Mouse (Mus musculus) testis, adult 2 months (tissue): ENCODE data around the gene Tenm4. TPM values are rescaled to one million over a fixed set of nuclear protein-coding genes. Genes with fewer than 3 reads are reported as not detected.

Experiments
- H3K27ac ChIP-seq: fragments of 200-500 bp; 2 replicates; pipeline ENCODE4 v1.5.1; 2012; ENCODE audit warnings: low read depth, low read length; ENCODE audit not compliant: control insufficient read depth, insufficient read depth
- H3K27me3 ChIP-seq: fragments of 200-500 bp; 2 replicates; pipeline ENCODE4 v1.6.1; 2012; ENCODE audit warnings: mild to moderate bottlenecking, low read length, moderate library complexity; ENCODE audit not compliant: control insufficient read depth, insufficient read depth
- H3K36me3 ChIP-seq: fragments of 200-500 bp; 2 replicates; pipeline ENCODE4 v1.6.1; 2012; ENCODE audit warnings: mild to moderate bottlenecking, low read length; ENCODE audit not compliant: control insufficient read depth, insufficient read depth
- H3K4me1 ChIP-seq: fragments of 200-500 bp; 2 replicates; pipeline ENCODE4 v1.6.1; 2012; ENCODE audit warnings: low read length; ENCODE audit not compliant: control insufficient read depth, insufficient read depth
- H3K4me3 ChIP-seq: fragments of 200-500 bp; 2 replicates; pipeline ENCODE4 v1.5.1; 2012; ENCODE audit warnings: low read depth, mild to moderate bottlenecking, low read length, moderate library complexity, mixed read lengths; ENCODE audit not compliant: control insufficient read depth
- CTCF ChIP-seq: fragments of 200-500 bp; IDR thresholded peaks from 2 replicates; pipeline ENCODE4 v1.5.1; 2012; ENCODE audit warnings: low read depth, mild to moderate bottlenecking, inconsistent platforms, low read length, moderate library complexity; ENCODE audit not compliant: control insufficient read depth, insufficient read depth, insufficient replicate concordance
- POLR2A ChIP-seq: fragments of 200-500 bp; IDR thresholded peaks from 2 replicates; pipeline ENCODE4 v1.6.1; 2012; ENCODE audit warnings: low read depth, mild to moderate bottlenecking, inconsistent platforms, low read length, moderate library complexity; ENCODE audit not compliant: control insufficient read depth
- polyA plus RNA-seq: library from polyadenylated mRNA; depleted of rRNA; stranded (reverse); fragments of >200 nt; gene quantifications from 2 replicates; pipeline ENCODE4 v1.2.3, GENCODE M21; 2012

Gene Tenm4
- polyA plus RNA-seq, 1 experiment = 2.3 TPM

DNA sequence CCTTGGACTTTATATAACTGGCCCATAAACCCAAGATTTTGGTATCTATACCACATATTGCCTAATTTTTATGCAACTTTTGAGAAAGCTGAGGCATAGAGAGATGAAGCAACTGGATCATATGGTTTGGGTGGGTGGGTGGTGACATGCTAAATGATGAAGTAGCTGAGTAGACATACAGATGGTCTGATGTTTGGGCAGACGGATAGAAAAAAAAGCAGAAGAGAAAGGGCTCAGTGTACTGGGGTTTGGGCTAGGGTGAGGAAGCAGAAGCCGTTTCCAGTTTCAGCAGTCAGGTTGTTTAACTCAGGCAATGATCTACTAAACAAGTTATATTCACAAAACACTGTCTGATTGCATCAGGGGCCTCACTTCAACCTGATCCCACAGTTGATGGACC is 619.3 kb downstream of the Tenm4 start:
- Histone ChIP-seq H3K36me3 (no peaks in the 10 kb centered on the region), H3K27ac (no peak overlapping the region), H3K4me3 (no peak overlapping the region), H3K27me3 (no peaks in the 10 kb centered on the region), H3K4me1 (no peaks in the 10 kb centered on the region)
- TF ChIP-seq CTCF (no peak), POLR2A (no peak)

DNA sequence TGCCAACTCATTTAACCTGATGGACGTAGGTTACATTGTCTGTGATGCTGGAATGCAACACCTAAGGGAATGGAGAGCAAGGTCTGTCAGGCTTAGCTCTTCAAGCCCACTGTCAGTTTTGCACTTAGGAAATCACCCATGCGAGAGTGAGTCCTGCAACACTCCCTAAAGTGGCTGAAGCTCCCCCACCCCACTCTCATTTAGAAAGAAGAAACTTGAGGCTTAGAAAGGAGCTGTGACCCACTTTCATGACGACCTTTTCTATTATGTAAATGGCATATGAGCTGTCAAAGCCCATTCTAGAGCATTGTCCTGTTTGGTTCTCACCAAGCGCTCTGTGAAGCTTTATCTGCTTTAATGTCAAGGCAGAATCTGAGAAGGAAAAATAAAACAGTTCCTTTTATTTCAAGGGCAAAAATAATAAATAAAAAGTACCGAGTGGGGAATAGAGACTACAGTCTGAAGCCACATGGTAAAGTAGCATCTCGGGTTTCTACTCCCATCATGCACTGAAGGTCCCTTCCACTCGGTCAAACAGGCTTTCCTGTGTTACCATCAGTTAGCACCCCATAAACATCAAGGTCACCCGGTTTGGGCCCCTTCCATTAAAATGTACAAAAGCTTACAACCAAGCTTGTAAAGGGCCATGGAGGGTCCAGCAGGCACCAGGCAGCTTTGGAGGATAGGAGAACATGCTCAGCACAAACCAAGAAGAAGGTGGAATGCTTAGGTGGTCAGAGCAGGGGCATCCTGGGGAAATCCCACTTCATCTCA is 621.6 kb downstream of the Tenm4 start:
- Histone ChIP-seq H3K4me3 (no peak overlapping the region), H3K27me3 (no peaks in the 10 kb centered on the region), H3K36me3 (no peaks in the 10 kb centered on the region), H3K27ac (no peak overlapping the region), H3K4me1 (peaks cover 3% of the 10 kb centered on the region; the same call in 1 of the 2 replicates)
- no peak for TF ChIP-seq CTCF
- no peak for TF ChIP-seq POLR2A

DNA sequence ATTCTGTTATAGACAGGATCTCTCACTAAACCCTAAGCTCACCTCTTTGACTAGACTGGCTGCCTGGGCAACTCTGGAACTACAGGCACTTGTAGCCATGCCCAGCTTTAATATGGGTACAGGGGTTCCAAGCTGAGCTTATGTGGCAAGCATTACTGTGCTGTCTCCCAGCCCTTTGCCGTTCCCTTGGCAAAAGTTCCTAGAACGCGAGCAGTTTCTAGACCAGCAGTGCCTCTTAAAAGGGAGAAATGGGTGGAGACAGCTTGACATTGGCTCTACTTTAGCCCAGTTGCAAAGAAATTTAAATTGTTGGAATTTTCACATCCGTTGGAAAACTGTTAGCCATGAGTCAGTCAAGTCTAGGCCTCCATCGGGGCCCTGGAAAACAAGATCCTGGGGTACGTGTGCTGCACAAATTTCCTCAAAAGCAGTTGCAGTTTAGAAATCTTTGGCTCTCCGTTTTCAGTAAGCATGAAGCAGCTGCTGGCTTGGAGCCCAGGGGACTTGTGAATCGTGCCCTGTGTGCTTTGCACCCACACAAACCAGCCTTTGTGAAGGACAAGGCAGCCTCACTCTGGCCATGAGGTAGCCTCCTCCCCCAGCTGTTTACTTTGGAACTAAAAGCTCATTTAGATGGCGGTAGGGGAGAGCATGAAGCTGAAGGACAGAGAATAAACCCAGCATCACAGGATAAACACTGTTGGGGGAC is 625.1 kb downstream of the Tenm4 start:
- peaks cover 3% of the 10 kb centered on the region; the same call in 1 of the 2 replicates for H3K4me1 ChIP-seq

DNA sequence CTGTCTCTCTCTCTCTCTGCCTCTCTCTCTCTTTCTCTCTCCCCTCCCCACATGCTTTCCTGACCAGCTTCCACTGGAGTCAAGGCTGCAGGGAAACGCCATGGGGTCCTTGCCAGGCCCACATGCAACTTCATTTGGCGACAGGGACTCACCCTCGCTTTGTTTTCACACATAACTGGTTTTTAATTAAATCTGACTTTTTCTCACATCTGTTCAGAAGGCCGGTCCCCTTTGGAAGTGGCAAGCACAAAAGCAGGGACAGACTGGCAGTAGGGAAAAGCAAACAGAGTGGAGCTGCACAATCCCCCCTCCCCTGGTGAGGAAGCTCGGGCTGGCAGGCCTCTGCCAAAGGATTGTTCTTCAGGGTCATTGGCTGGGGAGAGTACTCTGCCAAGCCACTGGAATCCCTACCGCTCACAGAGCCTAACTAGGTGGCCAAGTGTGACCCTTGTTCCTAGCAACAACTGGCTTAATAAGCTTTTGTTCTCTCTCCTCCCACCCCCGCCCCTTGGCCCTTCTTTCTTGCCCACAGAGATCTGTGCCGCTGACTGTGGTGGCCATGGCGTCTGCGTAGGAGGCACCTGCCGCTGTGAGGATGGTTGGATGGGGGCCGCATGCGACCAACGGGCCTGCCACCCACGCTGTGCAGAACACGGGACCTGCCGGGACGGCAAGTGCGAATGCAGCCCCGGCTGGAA is 625.9 kb downstream of the Tenm4 start:
- H3K36me3 ChIP-seq = no peaks in the 10 kb centered on the region
- H3K27ac ChIP-seq = peak overlapping the region; percentile 70
- H3K4me3 ChIP-seq = peak overlapping the region; percentile 28
- peaks cover 3% of the 10 kb centered on the region; the same call in 1 of the 2 replicates for H3K4me1 ChIP-seq
- no peak for TF ChIP-seq CTCF
- no peak for TF ChIP-seq POLR2A
- H3K27me3 ChIP-seq = no peaks in the 10 kb centered on the region

More for the DNA sequence above, 625.1 kb downstream of the Tenm4 start:
- peak overlapping the region; percentile 70 for H3K27ac ChIP-seq
- no peaks in the 10 kb centered on the region for H3K36me3 ChIP-seq
- no peak overlapping the region for H3K4me3 ChIP-seq
- no peak for TF ChIP-seq POLR2A
- TF ChIP-seq CTCF = no peak
- no peaks in the 10 kb centered on the region for H3K27me3 ChIP-seq

DNA sequence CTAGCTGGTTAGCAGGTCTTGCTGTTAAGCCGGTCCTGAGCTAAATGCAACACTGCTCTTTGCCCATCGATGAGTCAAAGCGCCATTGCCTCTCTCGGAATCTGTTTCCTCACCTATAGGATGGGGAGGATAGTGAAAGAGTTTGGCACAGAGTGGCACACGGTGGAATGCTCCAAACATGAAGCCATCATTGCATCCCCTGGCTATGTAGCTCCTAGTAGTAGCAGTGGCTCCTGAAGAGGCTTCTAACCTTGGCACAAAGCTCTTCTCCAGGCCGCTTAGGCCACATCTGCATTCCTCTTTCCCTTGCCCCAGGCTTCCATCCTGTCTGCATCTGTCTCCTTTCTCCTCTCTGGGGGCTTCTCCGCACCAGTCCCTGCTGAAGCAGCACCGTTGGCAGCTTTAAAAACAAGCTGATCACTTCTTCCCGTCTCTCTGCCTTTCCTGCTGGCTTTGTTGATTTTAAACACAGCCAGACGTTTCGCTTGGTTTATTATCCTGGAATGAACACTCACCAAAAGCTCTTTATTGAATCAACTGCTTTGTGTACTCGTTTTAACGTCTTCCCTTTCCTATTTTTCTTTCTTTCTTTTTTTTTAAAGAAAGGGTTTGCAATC is 626.8 kb downstream of the Tenm4 start:
- Histone ChIP-seq H3K27me3 (no peaks in the 10 kb centered on the region), H3K27ac (no peak overlapping the region), H3K4me3 (no peak overlapping the region), H3K4me1 (peaks cover 3% of the 10 kb centered on the region; the same call in 1 of the 2 replicates), H3K36me3 (no peaks in the 10 kb centered on the region)
- TF ChIP-seq POLR2A (no peak), CTCF (no peak)

DNA sequence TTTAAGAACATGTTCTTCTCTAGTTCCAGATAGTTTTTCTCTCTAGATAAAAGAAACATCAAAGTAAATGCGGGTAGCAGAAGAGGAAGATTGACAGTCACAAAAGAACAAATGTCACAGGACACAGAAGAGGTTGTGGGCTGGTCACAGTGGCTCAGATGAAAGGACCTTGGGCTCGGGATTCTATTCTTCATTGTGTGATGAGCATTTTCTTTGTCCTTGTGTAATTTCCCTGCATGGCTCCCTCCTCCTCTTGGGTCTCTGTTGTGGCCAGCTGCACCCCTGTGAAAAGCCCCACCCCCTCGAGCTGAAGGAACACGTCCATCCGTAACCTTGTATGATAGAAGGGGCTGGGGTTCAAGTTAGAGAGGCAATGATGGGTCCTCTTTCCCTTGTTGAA is 628.8 kb downstream of the Tenm4 start:
- H3K27ac ChIP-seq = no peak overlapping the region
- no peaks in the 10 kb centered on the region for H3K36me3 ChIP-seq
- no peak overlapping the region for H3K4me3 ChIP-seq
- H3K4me1 ChIP-seq = peaks cover 3% of the 10 kb centered on the region; the same call in 1 of the 2 replicates
- TF ChIP-seq POLR2A (no peak), CTCF (no peak)
- no peaks in the 10 kb centered on the region for H3K27me3 ChIP-seq
